Mouse (Mus musculus) heart, postnatal 4 days (tissue): ENCODE data around the gene Elfn2. TPM values are rescaled to one million over a fixed set of nuclear protein-coding genes. Genes with fewer than 3 reads are reported as not detected.

ENCODE experiments used
- DNase-seq: peaks from one replicate; pipeline ENCODE4 v3.0.0; 2021
- total RNA-seq, 2 experiments: library from RNA; stranded (reverse); gene quantifications; 2 replicates each; pipeline ENCODE4 v1.2.3; 2021

Elfn2 gene
- 1 to 10 TPM in 1 of 2 experiments, under 1 TPM in 1; 0.95 to 1.3 TPM for total RNA-seq

DNA sequence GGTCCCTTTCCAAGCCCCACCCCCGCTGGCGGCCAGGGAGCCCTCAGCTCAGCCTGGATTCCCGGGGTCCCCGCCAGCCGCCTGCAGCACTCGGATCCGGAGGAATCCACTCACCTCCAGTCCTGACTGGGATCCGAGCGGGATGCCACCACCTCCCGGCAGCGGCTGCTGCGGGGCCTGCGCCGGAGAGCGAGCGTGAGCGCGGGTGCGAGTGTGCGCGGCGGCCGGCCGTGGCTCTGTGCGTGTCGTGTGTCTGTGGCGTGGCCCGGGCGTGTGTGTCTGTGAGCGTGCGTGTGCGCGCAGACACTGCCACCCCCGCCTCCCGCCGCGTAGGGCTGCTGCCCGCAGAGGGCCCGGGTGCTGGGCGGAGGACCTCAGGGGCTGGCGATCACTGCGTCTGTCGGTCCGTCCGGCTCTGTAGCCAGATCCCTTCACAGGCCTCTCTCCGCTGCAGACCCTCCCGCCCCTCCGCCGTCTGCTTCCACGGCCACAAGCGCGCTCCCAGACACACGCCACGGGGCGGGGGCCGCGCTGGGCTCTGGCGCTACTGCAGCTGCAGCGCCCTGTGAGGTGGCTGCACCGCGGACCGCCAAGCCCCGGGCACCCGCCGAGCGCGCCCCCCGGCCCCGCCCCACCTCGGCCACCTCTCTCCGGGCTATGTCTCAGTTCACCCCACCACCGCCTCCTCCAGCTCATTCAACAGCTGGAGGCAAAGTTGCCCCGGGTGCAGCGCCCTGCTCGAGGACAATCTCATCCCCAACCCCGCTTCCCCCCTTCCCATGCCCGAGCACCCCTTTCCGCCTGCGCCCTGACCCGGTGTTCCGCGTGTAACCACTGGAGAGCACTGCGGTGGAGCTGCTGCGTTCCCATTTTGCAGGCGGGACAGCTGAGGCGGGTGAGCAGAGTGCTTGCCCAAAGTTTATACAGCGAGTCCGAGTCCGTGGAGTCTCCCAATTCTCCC is at the start of gene Elfn2:
Elfn2 (minus strand) TSS at position 482 of the 961 bp plus-strand sequence.
- no peak for DNase-seq

DNA sequence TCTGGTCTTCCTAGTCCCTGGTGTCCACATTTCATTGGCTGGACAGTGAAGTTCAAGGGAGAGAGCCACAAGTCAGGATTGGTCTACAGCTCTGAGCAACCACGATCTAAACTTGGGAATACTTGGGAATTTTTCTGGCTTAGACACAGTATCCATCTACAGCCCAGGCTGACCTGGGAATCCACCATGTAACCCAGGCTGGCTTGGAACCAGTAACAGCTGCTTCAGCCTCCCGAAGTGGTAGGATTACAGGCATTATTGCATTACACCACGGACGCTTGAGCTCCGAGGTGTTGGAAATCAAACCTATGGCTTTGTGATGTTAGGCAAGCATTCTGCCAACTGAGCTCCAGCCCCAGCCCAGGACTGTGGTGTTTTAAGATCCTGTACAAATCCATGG is 45.1 kb upstream of the Elfn2 start:
- no peak for DNase-seq

GRCm38 (mm10) chr15:78763210-78763609 is 44.6 kb upstream of the Elfn2 start:
- DNase-seq = no peak

GRCm38 (mm10) chr15:78761112-78761511 is 42.5 kb upstream of the Elfn2 start:
- no peak for DNase-seq

- no peak for DNase-seq
Measured at GRCm38 (mm10) chr15:78758132-78758531, 39.6 kb upstream of the Elfn2 start.

- no peak for DNase-seq
Measured at GRCm38 (mm10) chr15:78755966-78756725, 37.6 kb upstream of the Elfn2 start.

DNA sequence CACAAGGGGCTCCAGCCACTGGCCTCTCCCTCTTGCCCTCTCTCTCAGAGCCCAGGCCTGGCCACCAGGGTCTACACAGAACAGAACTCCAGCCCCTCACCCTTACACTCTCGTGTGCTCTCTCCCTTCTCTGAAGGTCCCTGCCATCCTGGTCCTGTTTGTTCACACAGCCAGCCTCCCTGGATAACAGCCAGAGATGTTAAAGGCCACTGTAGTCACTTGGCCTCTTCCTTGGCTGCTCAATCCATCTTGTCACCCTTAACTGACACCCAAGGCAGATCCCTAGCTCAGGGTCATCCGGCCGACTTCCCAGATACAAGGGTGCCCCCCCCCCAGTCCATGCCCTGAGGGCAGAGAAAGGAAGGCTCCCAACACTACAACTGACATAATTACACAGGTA is 36.7 kb upstream of the Elfn2 start:
- no peak for DNase-seq

- no peak for DNase-seq
Measured at GRCm38 (mm10) chr15:78754144-78754543, 35.6 kb upstream of the Elfn2 start.

- DNase-seq = no peak
Measured at GRCm38 (mm10) chr15:78752991-78753390, 34.4 kb upstream of the Elfn2 start.

GRCm38 (mm10) chr15:78750608-78751350 is 32.2 kb upstream of the Elfn2 start:
- no peak for DNase-seq

GRCm38 (mm10) chr15:78749855-78750254 is 31.3 kb upstream of the Elfn2 start:
- DNase-seq = peak; percentile 51

DNA sequence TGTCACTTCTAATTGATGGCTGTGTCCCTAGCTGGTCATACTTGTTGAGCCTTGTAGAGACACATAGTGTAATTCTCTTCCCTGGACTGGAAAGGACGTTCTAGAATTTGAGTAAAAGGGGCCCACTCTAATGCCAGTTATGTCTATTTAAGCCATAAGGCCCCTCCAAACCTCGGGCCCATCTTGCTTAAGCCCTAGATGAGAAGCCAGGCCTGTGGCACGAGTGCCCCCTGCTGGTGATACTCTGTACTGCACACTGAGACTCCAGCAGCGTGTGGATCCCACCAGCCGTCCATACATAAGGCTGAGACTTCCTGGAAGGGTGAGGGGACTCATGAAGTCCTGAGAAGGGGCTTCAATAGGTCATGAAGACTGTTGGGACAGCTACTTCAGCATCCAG is 25.6 kb upstream of the Elfn2 start:
- DNase-seq = peak; percentile 88

GRCm38 (mm10) chr15:78742831-78743230 is 24.3 kb upstream of the Elfn2 start:
- DNase-seq = no peak

DNA sequence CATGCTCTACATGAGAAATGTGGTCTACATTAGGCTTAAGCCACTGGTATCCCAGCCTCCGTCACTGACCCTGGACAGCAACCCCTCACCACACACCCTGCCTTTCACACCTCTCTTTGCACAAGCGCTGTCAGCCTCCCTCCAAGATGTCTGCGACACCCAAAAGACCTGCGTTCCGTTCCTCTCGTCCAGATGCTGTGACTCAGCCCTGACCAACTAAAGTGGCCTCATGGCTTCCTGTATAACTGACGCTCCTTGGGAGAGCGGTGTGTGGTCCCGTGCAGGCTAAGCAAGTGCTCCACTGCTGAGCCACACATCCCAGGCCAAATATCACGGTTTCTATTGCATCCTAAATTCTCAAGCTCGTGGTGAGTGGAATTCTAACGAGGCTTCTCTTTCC is 22.1 kb upstream of the Elfn2 start:
- DNase-seq = no peak

- DNase-seq = no peak
Measured at GRCm38 (mm10) chr15:78737146-78737545, 18.6 kb upstream of the Elfn2 start.

DNA sequence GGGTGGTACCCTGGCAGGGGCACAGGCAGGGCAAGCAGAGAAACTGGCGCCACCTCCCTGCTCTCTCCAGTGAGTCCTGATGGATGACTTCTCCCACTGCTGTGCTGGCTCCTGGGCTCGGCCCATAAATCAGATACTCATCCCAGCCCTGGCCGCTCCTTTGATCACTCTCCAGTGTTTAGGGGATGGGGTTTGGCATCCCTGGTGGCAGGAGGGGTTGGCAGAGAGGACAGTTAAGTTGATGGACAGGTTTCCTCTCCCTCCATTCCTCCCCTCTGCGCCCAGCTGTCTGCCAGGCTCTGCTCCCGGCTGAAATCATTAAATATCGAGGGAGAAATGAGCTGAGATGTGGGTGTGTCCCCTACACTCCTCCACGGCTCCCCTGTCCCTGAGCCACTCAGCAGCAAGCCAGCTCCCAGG is 18.1 kb upstream of the Elfn2 start:
- DNase-seq = no peak

- no peak for DNase-seq
Measured at GRCm38 (mm10) chr15:78736181-78736579, 17.6 kb upstream of the Elfn2 start.

GRCm38 (mm10) chr15:78735431-78736180 is 17.0 kb upstream of the Elfn2 start:
- no peak for DNase-seq

DNA sequence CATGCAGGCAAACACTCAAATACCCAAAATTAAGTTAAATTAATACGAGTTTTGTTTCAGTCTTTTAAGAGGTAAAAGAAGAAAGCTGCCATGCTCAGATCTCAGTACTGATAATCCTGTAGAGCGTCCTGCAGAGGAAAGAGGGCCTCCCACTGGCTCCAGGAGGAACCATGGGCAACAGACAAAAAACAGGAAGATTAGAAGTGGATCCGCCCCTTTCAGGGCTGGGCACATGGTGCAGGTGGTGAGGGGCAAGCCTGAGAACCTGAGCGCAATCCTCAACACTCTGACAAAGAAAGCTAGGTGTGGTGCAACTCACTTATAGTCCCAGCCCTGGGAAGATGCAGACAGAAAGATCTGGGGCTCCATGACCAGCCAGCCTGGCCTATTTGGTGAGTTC is 13.3 kb upstream of the Elfn2 start:
- no peak for DNase-seq

DNA sequence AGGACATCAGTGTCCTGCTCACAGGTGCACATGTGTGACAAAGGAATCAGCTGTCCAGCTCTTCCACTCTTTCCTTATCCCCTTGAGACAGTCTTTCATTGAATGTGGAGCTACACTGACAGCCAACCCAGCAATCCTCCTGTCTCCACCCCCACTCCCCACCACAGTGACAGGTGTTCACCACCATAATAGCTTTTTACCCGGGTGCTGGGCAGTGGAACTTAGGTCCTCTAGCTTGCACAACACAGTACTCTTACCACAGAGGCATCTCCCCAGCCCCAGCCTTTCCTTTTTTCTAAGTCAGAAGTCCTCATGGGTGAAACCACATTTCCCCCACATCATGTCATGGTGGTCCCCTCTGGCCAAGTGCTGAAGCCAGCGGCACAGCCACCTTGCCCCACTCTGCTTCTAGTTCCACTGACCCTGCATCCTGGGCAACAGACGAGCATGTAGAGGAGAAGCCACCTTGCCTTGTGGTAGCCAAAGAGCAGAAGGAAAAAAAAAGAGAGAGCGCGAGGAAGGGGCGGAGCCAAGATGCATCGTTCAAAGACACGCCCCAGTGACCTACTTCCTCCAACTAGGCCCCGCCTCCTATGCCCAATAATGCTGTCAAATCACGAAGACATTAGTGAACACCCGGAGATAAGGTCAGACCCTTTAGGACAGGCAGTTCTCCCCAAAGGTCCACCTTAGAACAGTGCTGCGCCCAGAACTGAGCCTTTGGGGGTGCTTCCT is 11.9 kb upstream of the Elfn2 start:
- DNase-seq = no peak

- no peak for DNase-seq
Measured at GRCm38 (mm10) chr15:78726697-78727096, 8.1 kb upstream of the Elfn2 start.
